ENCODE assay signal across 22 mouse cellular contexts in the genomic region with DNA sequence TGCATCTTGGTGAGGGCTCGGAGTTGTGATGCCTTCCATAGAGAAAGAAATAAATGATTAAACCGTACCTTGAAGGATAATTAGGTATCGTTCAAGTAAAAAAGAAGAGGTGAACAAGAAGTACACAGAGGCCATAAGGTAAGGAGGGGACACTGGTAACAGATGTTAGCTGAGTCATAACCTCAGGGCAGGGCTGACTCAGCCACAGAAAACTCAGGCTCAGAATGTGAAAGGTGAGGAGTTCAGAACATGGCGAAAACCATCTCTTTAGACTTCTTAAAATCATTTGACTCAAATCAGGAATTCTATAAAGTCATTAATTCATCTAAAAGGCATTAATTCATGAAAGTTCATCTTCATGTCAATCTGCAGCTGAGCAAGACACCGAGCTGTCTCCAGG.
DNase-seq lines count a peak whose midpoint lies in the region; ATAC-seq and TF ChIP-seq lines count a peak whose summit lies in the region.
"Had no signal": no experiment of that assay in that cellular context is flagged by ENCODE, and none has a peak within 500 bp of the region (broad histone marks: within the 10 kb centered on the region; RNA-seq: fewer than 3 reads in every experiment).

No protein-coding gene starts in this region.

- no peaks in the 10 kb centered on the region for H3K27me3 ChIP-seq in thymus, adult 2 months (ENCODE audit: control insufficient read depth, insufficient read depth, low read length)
- H3K27me3 ChIP-seq in C2C12 (ENCODE audit: control insufficient read depth, insufficient read depth, insufficient read length), result no peaks in the 10 kb centered on the region
- H3K27me3 ChIP-seq in intestine, embryonic 15.5 days (replicated peaks), result no peaks in the 10 kb centered on the region
- H3K27me3 ChIP-seq: embryonic facial prominence, embryonic 12.5 days; forebrain, embryonic 15.5 days; hindbrain, embryonic 13.5 days had no signal

- no peak for TF ChIP-seq CTCF in thymus, adult 2 months (IDR thresholded peaks at IDR 0.05; ENCODE audit: borderline replicate concordance, control insufficient read depth, extremely low read depth, insufficient read depth, low read length, poor library complexity)
- no peak for TF ChIP-seq CTCF in C2C12 (IDR thresholded peaks at IDR 0.05; ENCODE audit: control insufficient read depth, insufficient read depth, insufficient read length)

- H3K4me3 ChIP-seq in thymus, adult 2 months (ENCODE audit: control insufficient read depth, insufficient read depth, low read length), result no peak overlapping the region
- H3K4me3 ChIP-seq in C2C12 (ENCODE audit: insufficient read depth, poor library complexity, severe bottlenecking), result no peak overlapping the region
- no peak overlapping the region for H3K4me3 ChIP-seq in intestine, embryonic 15.5 days (replicated peaks)
- H3K4me3 ChIP-seq: embryonic facial prominence, embryonic 12.5 days; forebrain, embryonic 15.5 days; heart, embryonic 10.5 days; hindbrain, embryonic 13.5 days had no signal

- H3K9me3 ChIP-seq in intestine, embryonic 15.5 days, result no peaks in the 10 kb centered on the region
- H3K9me3 ChIP-seq: embryonic facial prominence, embryonic 12.5 days; forebrain, embryonic 15.5 days; G1E; heart, embryonic 10.5 days; hindbrain, embryonic 13.5 days had no signal

- peak overlapping the region; percentile 97 for H3K27ac ChIP-seq in thymus, adult 2 months (ENCODE audit: control insufficient read depth, insufficient read depth, low read length)
- H3K27ac ChIP-seq in intestine, embryonic 15.5 days, result no peak overlapping the region
- H3K27ac ChIP-seq: embryonic facial prominence, embryonic 12.5 days; forebrain, embryonic 15.5 days; heart, embryonic 10.5 days; hindbrain, embryonic 13.5 days had no signal

- ATAC-seq in activated CD4-positive, CD25-positive, alpha-beta regulatory T cell, adult 4 months, result peak; percentile 34
- no peak for ATAC-seq in intestine, embryonic 15.5 days
- ATAC-seq: forebrain, embryonic 15.5 days; intestine, postnatal 0 days had no signal

- H3ac ChIP-seq in C2C12 (ENCODE audit: control insufficient read depth, insufficient read length, low read depth), result no peak overlapping the region

- WGBS in thymus, adult 2 months, result 57% methylated on average over 5 of the region's 5 CpGs
- WGBS in intestine, embryonic 15.5 days, result 78% methylated on average over 5 of the region's 5 CpGs

- H3K79me2 ChIP-seq in C2C12 (ENCODE audit: control insufficient read depth, insufficient read depth), result no peaks in the 10 kb centered on the region

- H3K79me3 ChIP-seq in C2C12 (ENCODE audit: low read depth), result no peaks in the 10 kb centered on the region

- DNase-seq in thymus, adult 2 months, result no peak
- no peak for DNase-seq in thymus, adult 18-20 months
- peak; percentile 46 for DNase-seq in thymus, postnatal 14 days
- no peak for DNase-seq in lung, postnatal 14 days
- DNase-seq in embryo, embryonic 10 days (ENCODE audit: low spot score), result no peak
- DNase-seq: adrenal gland, postnatal 10 days; cerebellum, adult 18-20 months; cerebellum, adult 9-11 months; cerebellum, postnatal 36 days; embryo, embryonic 11 days; gastrocnemius, postnatal 36 days; heart, adult 18-20 months; heart, postnatal 10 days had no signal

- peaks cover 16% of the 10 kb centered on the region for H3K4me1 ChIP-seq in thymus, adult 2 months (replicated peaks; ENCODE audit: control insufficient read depth, insufficient read depth, low read length)
- H3K4me1 ChIP-seq in intestine, embryonic 15.5 days (replicated peaks), result no peaks in the 10 kb centered on the region
- H3K4me1 ChIP-seq: embryonic facial prominence, embryonic 12.5 days; forebrain, embryonic 15.5 days; heart, embryonic 10.5 days; hindbrain, embryonic 13.5 days had no signal

- TF ChIP-seq POLR2A in thymus, adult 2 months (IDR thresholded peaks at IDR 0.05; ENCODE audit: control insufficient read depth, extremely low read depth, insufficient read depth, low read length, poor library complexity), result no peak

- H3K4me2 ChIP-seq in intestine, embryonic 15.5 days (replicated peaks), result no peak overlapping the region
- H3K4me2 ChIP-seq: embryonic facial prominence, embryonic 12.5 days; forebrain, embryonic 15.5 days; hindbrain, embryonic 13.5 days had no signal

- H3K36me3 ChIP-seq in thymus, adult 2 months (ENCODE audit: control insufficient read depth, insufficient read depth, low read length), result no peaks in the 10 kb centered on the region
- H3K36me3 ChIP-seq in C2C12 (ENCODE audit: control insufficient read depth, insufficient read depth), result no peaks in the 10 kb centered on the region
- no peaks in the 10 kb centered on the region for H3K36me3 ChIP-seq in intestine, embryonic 15.5 days
- H3K36me3 ChIP-seq: embryonic facial prominence, embryonic 12.5 days; forebrain, embryonic 15.5 days; G1E; heart, embryonic 10.5 days; hindbrain, embryonic 13.5 days had no signal

- no peak overlapping the region for H3K9ac ChIP-seq in intestine, embryonic 15.5 days
- H3K9ac ChIP-seq: embryonic facial prominence, embryonic 12.5 days; forebrain, embryonic 15.5 days; hindbrain, embryonic 13.5 days had no signal

TF ChIP-seq in C2C12, 6 proteins besides CTCF, POLR2A, EP300 and RAD21:
- TF ChIP-seq MYOD1 (IDR thresholded peaks at IDR 0.05; ENCODE audit: control insufficient read depth, insufficient read length, low read depth) (peak; percentile 66), USF1 (IDR thresholded peaks at IDR 0.05; ENCODE audit: low read depth) (no peak)
